In genomic region chr17:70486831-70487230, GRCm38 (mm10) we compare ENCODE assay signal across 16 mouse cellular contexts.
A peak's percentile ranks its signal among the peaks of the same experiment; 100 is the strongest.
DNase-seq lines count a peak whose midpoint lies in the region; ATAC-seq and TF ChIP-seq lines count a peak whose summit lies in the region.
"Had no signal": no experiment of that assay in that cellular context is flagged by ENCODE, and none has a peak within 500 bp of the region (broad histone marks: within the 10 kb centered on the region; RNA-seq: fewer than 3 reads in every experiment).

No protein-coding gene starts in this region.

- ATAC-seq in hindbrain, embryonic 16.5 days, result no peak
- no peak for ATAC-seq in hindbrain, embryonic 14.5 days (ENCODE audit: low FRiP score)
- 0 out of 2 replicates have a peak, but pooled peaks have one; percentile 63 for ATAC-seq in neural tube, embryonic 12.5 days (ENCODE audit: low FRiP score, low read depth)
- ATAC-seq: inflammation-experienced regulatory T-cells, adult 6 months; lung, postnatal 0 days had no signal

- H3K9me3 ChIP-seq in hindbrain, embryonic 16.5 days (ENCODE audit: control insufficient read depth, low read length), result no peaks in the 10 kb centered on the region
- no peaks in the 10 kb centered on the region for H3K9me3 ChIP-seq in hindbrain, embryonic 14.5 days (ENCODE audit: control insufficient read depth, low read length)
- H3K9me3 ChIP-seq in neural tube, embryonic 12.5 days, result no peaks in the 10 kb centered on the region
- H3K9me3 ChIP-seq: kidney, embryonic 15.5 days; limb, embryonic 13.5 days; liver, embryonic 15.5 days had no signal

- no peak overlapping the region for H3K9ac ChIP-seq in hindbrain, embryonic 16.5 days (ENCODE audit: low read depth, low read length)
- no peak overlapping the region for H3K9ac ChIP-seq in hindbrain, embryonic 14.5 days
- no peak overlapping the region for H3K9ac ChIP-seq in neural tube, embryonic 12.5 days
- H3K9ac ChIP-seq: kidney, embryonic 15.5 days; limb, embryonic 13.5 days; liver, embryonic 15.5 days had no signal

- H3K4me3 ChIP-seq in hindbrain, embryonic 16.5 days (ENCODE audit: low read length), result no peak overlapping the region
- no peak overlapping the region for H3K4me3 ChIP-seq in hindbrain, embryonic 14.5 days (replicated peaks; ENCODE audit: low read length)
- no peak overlapping the region for H3K4me3 ChIP-seq in neural tube, embryonic 12.5 days
- H3K4me3 ChIP-seq in kidney, adult 2 months (ENCODE audit: insufficient read depth, low read depth, low read length), result no peak overlapping the region
- H3K4me3 ChIP-seq: kidney, embryonic 15.5 days; limb, embryonic 13.5 days; liver, embryonic 15.5 days had no signal

- H3K27me3 ChIP-seq in hindbrain, embryonic 16.5 days (replicated peaks; ENCODE audit: control insufficient read depth, insufficient read depth, low read length), result no peaks in the 10 kb centered on the region
- no peaks in the 10 kb centered on the region for H3K27me3 ChIP-seq in hindbrain, embryonic 14.5 days (ENCODE audit: control insufficient read depth, insufficient read depth, low read length)
- no peaks in the 10 kb centered on the region for H3K27me3 ChIP-seq in neural tube, embryonic 12.5 days (replicated peaks)
- H3K27me3 ChIP-seq in kidney, adult 2 months (replicated peaks; ENCODE audit: control insufficient read depth, insufficient read depth, low read length), result no peaks in the 10 kb centered on the region
- H3K27me3 ChIP-seq: CH12.LX; kidney, embryonic 15.5 days; limb, embryonic 13.5 days; liver, embryonic 15.5 days had no signal

- peak; percentile 59 for DNase-seq in cerebellum, adult 9-10 months
- DNase-seq in cerebellum, adult 11 months, result no peak
- no peak for DNase-seq in hindbrain, embryonic 14.5 days (ENCODE audit: low spot score)
- no peak for DNase-seq in neural tube, embryonic 10.5 days (ENCODE audit: extremely low spot score, low spot score)
- no peak for DNase-seq in retina, embryonic 14.5 days (ENCODE audit: low spot score)
- DNase-seq in kidney, adult 2 months, result no peak
- DNase-seq: gastrocnemius, postnatal 14 days; thymus, adult 18-20 months had no signal

- no peak for TF ChIP-seq CTCF in kidney, adult 2 months (conservative IDR thresholded peaks at IDR 0.05; ENCODE audit: insufficient read depth, insufficient read length, low read depth, low read length)

- 0 out of 2 replicates have a peak overlapping the region, but pooled peaks have one; percentile 7 for H3K4me2 ChIP-seq in hindbrain, embryonic 16.5 days (ENCODE audit: low read length)
- H3K4me2 ChIP-seq in hindbrain, embryonic 14.5 days (replicated peaks), result no peak overlapping the region
- H3K4me2 ChIP-seq in neural tube, embryonic 12.5 days (replicated peaks), result no peak overlapping the region
- H3K4me2 ChIP-seq: kidney, embryonic 15.5 days; limb, embryonic 13.5 days; liver, embryonic 15.5 days had no signal

- 60% methylated on average over 10 of the region's 10 CpGs for WGBS in hindbrain, embryonic 16.5 days
- 77% methylated on average over 10 of the region's 10 CpGs for WGBS in hindbrain, embryonic 14.5 days
- WGBS in neural tube, embryonic 12.5 days, result 68% methylated on average over 10 of the region's 10 CpGs
- WGBS in kidney, adult 2 months, result 65% methylated on average over 10 of the region's 10 CpGs

- H3K27ac ChIP-seq in hindbrain, embryonic 16.5 days (ENCODE audit: low read depth, low read length), result no peak overlapping the region
- H3K27ac ChIP-seq in hindbrain, embryonic 14.5 days, result no peak overlapping the region
- H3K27ac ChIP-seq in neural tube, embryonic 12.5 days, result no peak overlapping the region
- H3K27ac ChIP-seq in kidney, adult 2 months (ENCODE audit: insufficient read depth, low read depth, low read length), result no peak overlapping the region
- H3K27ac ChIP-seq: kidney, embryonic 15.5 days; limb, embryonic 13.5 days; liver, embryonic 15.5 days had no signal

- peaks cover 6% of the 10 kb centered on the region; the same call in 1 of the 2 replicates for H3K4me1 ChIP-seq in hindbrain, embryonic 16.5 days (ENCODE audit: control insufficient read depth, insufficient read depth, low read depth, low read length)
- H3K4me1 ChIP-seq in hindbrain, embryonic 14.5 days (replicated peaks; ENCODE audit: control insufficient read depth, insufficient read depth, low read length), result no peaks in the 10 kb centered on the region
- no peaks in the 10 kb centered on the region for H3K4me1 ChIP-seq in neural tube, embryonic 12.5 days
- no peaks in the 10 kb centered on the region for H3K4me1 ChIP-seq in kidney, adult 2 months (ENCODE audit: control insufficient read depth, insufficient read depth, low read length)
- H3K4me1 ChIP-seq: kidney, embryonic 15.5 days; limb, embryonic 13.5 days; liver, embryonic 15.5 days had no signal

- TF ChIP-seq POLR2A in kidney, adult 2 months (IDR thresholded peaks at IDR 0.05; ENCODE audit: low read depth, low read length), result no peak

- no peaks in the 10 kb centered on the region for H3K36me3 ChIP-seq in hindbrain, embryonic 16.5 days (ENCODE audit: control insufficient read depth, insufficient read depth, low read length)
- H3K36me3 ChIP-seq in hindbrain, embryonic 14.5 days (replicated peaks; ENCODE audit: control insufficient read depth, insufficient read depth), result no peaks in the 10 kb centered on the region
- no peaks in the 10 kb centered on the region for H3K36me3 ChIP-seq in neural tube, embryonic 12.5 days
- H3K36me3 ChIP-seq in kidney, adult 2 months (ENCODE audit: control insufficient read depth, insufficient read depth, low read length), result no peaks in the 10 kb centered on the region
- H3K36me3 ChIP-seq: kidney, embryonic 15.5 days; limb, embryonic 13.5 days; liver, embryonic 15.5 days had no signal
